Mouse (Mus musculus): ENCODE measurements around the gene Midn.

GRCm38 (mm10) chr10:80140666-80141035 is 7.4 kb upstream of the Midn start, which contains the start of gene Cbarp:
- TF ChIP-seq TAL1 (IDR thresholded peaks at IDR 0.05; ENCODE audit: low read length) (no peak), GATA1 (IDR thresholded peaks at IDR 0.05; ENCODE audit: low read length) (no peak)
